Mouse (Mus musculus) limb, embryonic 12.5 days (tissue): Measurements from ENCODE around the gene Fgd1. TPM values are rescaled to one million over a fixed set of nuclear protein-coding genes. Genes with fewer than 3 reads are reported as not detected.
A peak's percentile ranks its signal among the peaks of the same experiment; 100 is the strongest.

Experiments
- ATAC-seq: fragments of 200-750 bp; cut with Nextera tagmentation; 2 replicates; pipeline ENCODE4 v1.8.0; 2017; ENCODE audit warnings: low read depth, moderate TSS enrichment; ENCODE audit not compliant: insufficient number of reproducible peaks, insufficient read depth, low FRiP score, low TSS enrichment
- H3K27ac ChIP-seq: fragments of 300-500 bp; sonication (generic); 2 replicates; pipeline ENCODE4 v1.5.1; 2016; ENCODE audit warnings: mild to moderate bottlenecking, moderate library complexity
- H3K27me3 ChIP-seq: fragments of 300-500 bp; sonication (generic); 2 replicates; pipeline ENCODE4 v1.6.1; 2016; ENCODE audit warnings: mild to moderate bottlenecking, moderate library complexity
- H3K36me3 ChIP-seq: fragments of 300-500 bp; sonication (generic); 2 replicates; pipeline ENCODE4 v1.6.1; 2016; ENCODE audit warnings: mild to moderate bottlenecking, moderate library complexity
- H3K4me1 ChIP-seq: fragments of 300-500 bp; sonication (generic); replicated peaks from 2 replicates; pipeline ENCODE4 v1.6.1; 2016
- H3K4me2 ChIP-seq: fragments of 300-500 bp; sonication (generic); 2 replicates; pipeline ENCODE4 v1.6.1; 2016; ENCODE audit warnings: mild to moderate bottlenecking, moderate library complexity
- H3K4me3 ChIP-seq: fragments of 300-500 bp; sonication (generic); replicated peaks from 2 replicates; pipeline ENCODE4 v1.5.1; 2016; ENCODE audit warnings: mild to moderate bottlenecking
- H3K9ac ChIP-seq: fragments of 300-500 bp; sonication (generic); replicated peaks from 2 replicates; pipeline ENCODE4 v1.6.1; 2016; ENCODE audit warnings: mild to moderate bottlenecking, moderate library complexity
- H3K9me3 ChIP-seq: fragments of 300-500 bp; sonication (generic); 2 replicates; pipeline ENCODE4 v1.6.1; 2016; ENCODE audit warnings: mild to moderate bottlenecking, moderate library complexity
- WGBS: fragments of 180-500 bp; shearing (Covaris S2); methylation state at CpG from one replicate; pipeline ENCODE4 v1.1.7; 2016; 5-methylcytosine and 5-hydroxymethylcytosine counted together
- polyA plus RNA-seq: library from polyadenylated mRNA; unstranded; fragments of >200 nt; fragmentation: Nextera tagmentation; extraction: Ambion mirVana; gene quantifications from 2 replicates; pipeline ENCODE4 v1.2.1, GENCODE M21; 2016

Gene Fgd1
- polyA plus RNA-seq, 1 experiment from 2014 or later = 20.6 TPM

DNA sequence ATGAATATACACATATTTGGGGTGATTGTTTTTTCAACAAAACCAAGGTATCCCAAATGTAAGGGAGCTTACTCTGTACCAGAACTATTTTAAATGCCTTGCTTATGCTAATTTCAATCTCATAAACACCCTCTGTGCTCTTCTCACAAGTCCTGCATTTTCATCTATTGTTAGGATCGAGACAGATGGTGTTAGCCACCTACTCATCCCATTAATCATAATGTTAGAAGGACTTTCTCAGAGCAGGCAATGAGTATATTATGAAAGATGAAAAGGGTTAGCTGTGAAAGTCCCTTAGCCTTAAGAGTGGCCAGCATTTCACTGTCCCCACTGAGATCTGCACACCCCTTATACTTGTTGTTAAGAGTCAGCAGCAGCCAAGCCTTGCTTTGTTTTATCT, 41.5 kb downstream of the Fgd1 start:
- Histone ChIP-seq H3K4me1 (no peaks in the 10 kb centered on the region), H3K9me3 (no peaks in the 10 kb centered on the region), H3K9ac (no peak overlapping the region), H3K27me3 (peaks cover 32% of the 10 kb centered on the region), H3K4me3 (no peak overlapping the region), H3K36me3 (peaks cover 63% of the 10 kb centered on the region), H3K4me2 (no peak overlapping the region), H3K27ac (no peak overlapping the region)
- WGBS = 81% methylated on average over 1 of the region's 1 CpGs
- ATAC-seq = no peak

DNA sequence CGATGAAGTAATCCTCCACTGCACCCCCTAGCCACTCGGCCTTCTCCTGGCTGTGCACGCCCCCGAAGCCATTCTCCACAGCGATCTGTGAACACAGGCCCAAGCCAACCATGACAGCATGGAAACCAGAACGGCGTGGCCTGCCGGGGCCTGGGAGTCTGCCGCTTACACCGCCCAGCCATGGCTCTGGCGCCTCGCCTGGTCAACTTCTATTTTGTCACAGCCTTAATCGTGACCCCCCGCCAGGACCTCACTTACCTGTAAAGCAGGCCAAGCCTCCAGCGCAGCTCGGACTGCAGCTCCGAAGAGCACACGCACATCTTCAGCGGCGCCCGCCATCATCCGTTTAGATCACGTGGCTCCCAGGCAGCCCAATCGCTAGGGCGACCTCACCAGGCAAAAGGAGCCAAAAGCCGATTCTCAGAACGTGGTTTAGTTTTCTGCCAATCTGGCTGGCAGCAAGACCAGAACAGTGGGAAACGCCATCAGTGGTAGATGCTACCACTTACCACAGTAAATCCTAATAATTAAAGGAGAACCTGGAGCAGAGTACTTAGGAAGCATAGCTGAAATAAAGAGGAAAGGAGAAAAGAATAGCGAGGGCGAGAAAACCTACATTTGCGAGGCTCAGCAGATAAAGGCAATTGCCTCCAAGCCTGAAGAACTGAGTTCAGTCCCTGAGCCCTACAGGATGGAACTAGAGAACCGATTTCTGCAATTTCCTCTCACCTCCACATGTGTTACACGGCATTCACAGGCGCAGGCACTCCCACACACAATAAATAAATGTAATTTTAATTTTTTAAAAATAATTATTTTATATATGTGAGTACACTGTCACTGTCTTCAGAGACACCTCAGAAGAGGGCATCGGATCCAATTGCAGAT, 50.5 kb downstream of the Fgd1 start, which contains the start of gene Tsr2:
Gene Tsr2 (minus strand): TSS at position 373 of the 888 bp plus-strand sequence.
- no peaks in the 10 kb centered on the region for H3K4me1 ChIP-seq
- peak within 1 kb of the TSS; percentile 64 for H3K9ac ChIP-seq
- WGBS = 27% methylated on average over 35 of the region's 35 CpGs
- H3K9me3 ChIP-seq = no peaks in the 10 kb centered on the region
- peak within 1 kb of the TSS; percentile 61 for H3K4me2 ChIP-seq
- H3K36me3 ChIP-seq = 0 out of 2 replicates have a peak, but pooled peaks cover under 1% of the 10 kb centered on the region
- peak within 1 kb of the TSS; percentile 63 for H3K4me3 ChIP-seq
- peak within 1 kb of the TSS; percentile 60; the same call in 1 of the 2 replicates for H3K27ac ChIP-seq
- ATAC-seq = peak; percentile 89
- peaks cover 18% of the 10 kb centered on the region for H3K27me3 ChIP-seq

DNA sequence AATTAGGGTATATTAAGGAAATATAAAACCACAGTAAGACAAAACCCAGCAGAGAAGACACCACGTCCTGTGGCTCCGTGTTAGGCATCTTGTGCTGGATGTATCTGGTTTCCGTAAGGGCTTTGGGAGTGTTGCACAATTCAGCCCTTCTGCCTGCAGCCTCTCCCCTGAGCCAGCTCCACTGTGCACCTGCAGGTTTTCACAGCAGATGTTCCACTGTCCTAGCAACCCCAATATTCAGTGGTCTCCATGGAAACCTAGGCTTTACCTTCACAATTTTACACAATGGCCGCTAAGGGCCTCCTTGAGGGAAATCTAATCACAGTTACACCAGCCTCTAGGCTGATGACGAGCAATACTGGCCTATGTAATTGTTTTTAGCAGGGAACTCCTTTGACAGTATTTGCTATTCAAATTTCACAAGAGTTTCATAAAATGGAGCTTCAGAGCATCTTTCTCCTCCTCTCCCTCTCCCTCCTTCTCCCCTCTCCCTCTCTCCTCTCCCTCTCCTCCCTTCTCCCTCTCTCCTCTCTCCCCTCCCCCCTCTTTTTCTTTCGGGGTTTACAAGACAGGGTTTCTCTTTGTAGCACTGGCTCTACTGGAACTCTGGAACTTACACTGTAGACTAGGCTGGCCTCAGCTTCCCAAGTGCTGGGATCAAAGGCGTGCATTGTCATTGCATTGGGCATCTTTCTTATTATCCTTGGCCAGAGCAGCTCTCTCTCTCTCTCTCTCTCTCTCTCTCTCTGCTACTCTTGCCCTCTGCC, 61.5 kb downstream of the Fgd1 start:
- H3K27ac ChIP-seq = no peak overlapping the region
- no peaks in the 10 kb centered on the region for H3K4me1 ChIP-seq
- whole genome bisulfite sequencing = 65% methylated on average over 7 of the region's 7 CpGs
- no peak overlapping the region for H3K4me2 ChIP-seq
- H3K9me3 ChIP-seq = no peaks in the 10 kb centered on the region
- no peak overlapping the region for H3K9ac ChIP-seq
- ATAC-seq = no peak
- peaks cover 7% of the 10 kb centered on the region for H3K27me3 ChIP-seq
- no peaks in the 10 kb centered on the region for H3K36me3 ChIP-seq
- no peak overlapping the region for H3K4me3 ChIP-seq

DNA sequence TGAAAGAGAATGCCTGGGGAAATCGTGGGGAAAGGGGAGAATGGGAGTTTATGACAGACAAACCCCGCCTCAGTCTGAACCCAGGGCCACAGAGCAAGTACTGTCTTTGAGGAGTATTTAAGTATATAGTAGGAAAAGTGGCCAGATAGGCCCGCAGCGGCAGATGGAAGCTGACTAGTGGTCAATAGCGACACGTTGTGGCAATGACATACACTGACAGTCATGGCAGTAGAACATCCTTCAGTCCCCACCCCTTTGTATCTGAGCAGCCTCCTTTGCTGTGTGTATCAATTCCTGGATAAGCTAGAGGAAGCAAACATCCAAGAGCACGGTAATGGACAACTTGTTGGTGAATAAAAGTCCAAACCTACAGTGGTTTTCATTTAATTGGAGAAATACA, 70.8 kb downstream of the Fgd1 start:
- no peak overlapping the region for H3K4me2 ChIP-seq
- no peak overlapping the region for H3K4me3 ChIP-seq
- no peaks in the 10 kb centered on the region for H3K4me1 ChIP-seq
- H3K9me3 ChIP-seq = no peaks in the 10 kb centered on the region
- peaks cover 5% of the 10 kb centered on the region; the same call in 1 of the 2 replicates for H3K27me3 ChIP-seq
- H3K36me3 ChIP-seq = no peaks in the 10 kb centered on the region
- no peak overlapping the region for H3K27ac ChIP-seq
- H3K9ac ChIP-seq = no peak overlapping the region
- ATAC-seq = no peak
- 17% methylated on average over 7 of the region's 7 CpGs for WGBS

DNA sequence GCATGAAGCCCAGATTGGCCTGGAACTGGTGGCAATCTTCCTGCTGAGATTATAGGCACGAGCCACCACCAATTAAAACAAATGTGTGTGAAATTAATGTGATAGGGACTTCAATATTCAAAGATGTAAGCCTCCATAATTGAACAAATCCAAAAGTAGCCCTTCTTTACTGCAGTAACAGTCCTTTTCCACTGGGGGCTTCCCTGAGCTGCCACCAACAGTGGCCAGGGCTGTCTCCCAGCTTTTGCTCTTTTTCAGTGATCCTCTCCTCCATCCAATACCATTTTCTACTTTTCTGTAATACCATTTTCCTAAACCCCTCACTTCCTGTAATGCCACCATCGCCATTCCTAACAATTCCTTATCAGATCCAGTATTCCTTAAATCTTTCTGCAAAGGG, 71.5 kb downstream of the Fgd1 start:
- Histone ChIP-seq H3K9me3 (no peaks in the 10 kb centered on the region), H3K36me3 (no peaks in the 10 kb centered on the region), H3K27me3 (peaks cover 4% of the 10 kb centered on the region; the same call in 1 of the 2 replicates), H3K27ac (no peak overlapping the region), H3K9ac (no peak overlapping the region), H3K4me3 (no peak overlapping the region), H3K4me1 (no peaks in the 10 kb centered on the region), H3K4me2 (no peak overlapping the region)
- no peak for ATAC-seq
- 10% methylated on average over 2 of the region's 2 CpGs for WGBS

DNA sequence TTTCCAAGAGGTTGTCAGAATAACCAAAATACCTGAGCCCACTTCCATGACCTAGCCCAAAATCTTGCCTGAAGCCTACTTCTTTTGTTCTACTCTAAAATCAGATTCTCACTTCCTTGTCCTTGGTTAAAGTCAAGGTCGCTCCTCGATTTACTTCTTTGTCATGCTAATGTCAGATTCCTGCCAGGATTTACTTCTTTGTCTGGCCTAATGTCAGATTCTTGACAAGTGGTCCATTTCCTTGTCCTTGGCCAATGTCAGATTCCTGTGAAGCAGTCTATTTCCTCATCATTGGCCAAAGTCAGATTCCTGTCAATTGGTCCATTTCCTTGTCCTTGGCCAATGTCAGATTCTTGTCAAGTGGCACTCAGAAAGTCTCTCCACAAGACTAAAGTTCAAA, 78.0 kb downstream of the Fgd1 start:
- no peak overlapping the region for H3K9ac ChIP-seq
- H3K27ac ChIP-seq = no peak overlapping the region
- no peak overlapping the region for H3K4me2 ChIP-seq
- no peak overlapping the region for H3K4me3 ChIP-seq
- 71% methylated on average over 2 of the region's 2 CpGs for WGBS
- H3K9me3 ChIP-seq = no peaks in the 10 kb centered on the region
- no peaks in the 10 kb centered on the region for H3K4me1 ChIP-seq
- no peaks in the 10 kb centered on the region; the same call in 1 of the 2 replicates for H3K27me3 ChIP-seq
- no peak for ATAC-seq
- no peaks in the 10 kb centered on the region for H3K36me3 ChIP-seq

DNA sequence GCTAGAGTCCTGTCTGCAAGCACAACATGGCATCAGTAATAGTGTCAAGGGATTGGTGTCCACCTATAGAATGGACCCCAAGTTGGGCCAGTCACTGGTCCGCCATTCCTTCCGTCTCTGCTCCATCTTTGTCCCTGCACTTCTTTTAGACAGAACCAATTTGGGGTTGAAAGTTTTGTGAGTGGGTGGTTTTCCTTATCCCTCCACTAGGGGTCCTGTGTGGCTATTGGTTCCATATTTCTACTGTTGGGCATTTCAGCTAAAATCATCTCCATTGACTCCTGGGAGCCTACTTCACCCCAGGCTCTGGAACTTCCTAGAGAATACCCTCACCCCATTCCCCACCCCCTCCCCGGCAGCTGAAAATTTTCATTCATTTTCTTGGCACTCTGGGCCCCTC, 84.5 kb downstream of the Fgd1 start:
- Histone ChIP-seq H3K27ac (no peak overlapping the region), H3K4me1 (no peaks in the 10 kb centered on the region), H3K9ac (no peak overlapping the region), H3K9me3 (no peaks in the 10 kb centered on the region), H3K4me3 (no peak overlapping the region), H3K36me3 (no peaks in the 10 kb centered on the region), H3K27me3 (no peaks in the 10 kb centered on the region; the same call in 1 of the 2 replicates), H3K4me2 (no peak overlapping the region)
- no peak for ATAC-seq
- 72% methylated on average over 3 of the region's 3 CpGs for WGBS

DNA sequence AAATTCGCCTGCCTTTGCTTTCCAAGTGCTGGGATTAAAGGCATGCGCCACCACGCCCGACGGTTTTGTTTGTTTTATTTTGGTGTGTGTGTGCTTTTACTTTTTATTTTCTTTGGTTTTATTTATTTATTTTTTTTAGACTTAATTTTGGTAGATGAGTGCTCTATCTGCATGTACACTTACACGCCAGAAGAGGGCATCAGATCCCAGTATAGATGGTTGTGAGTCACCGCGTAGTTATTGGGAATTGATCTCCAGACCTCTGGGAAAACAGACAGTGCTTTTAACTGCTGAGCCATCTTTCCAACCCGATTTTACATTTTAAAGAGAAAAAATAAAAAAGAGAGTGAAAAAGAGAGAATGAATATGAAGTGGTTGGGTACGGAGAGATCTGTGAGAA, 86.8 kb downstream of the Fgd1 start:
- no peak overlapping the region for H3K4me2 ChIP-seq
- H3K27ac ChIP-seq = no peak overlapping the region
- no peak overlapping the region for H3K9ac ChIP-seq
- WGBS = 30% methylated on average over 9 of the region's 10 CpGs
- H3K27me3 ChIP-seq = no peaks in the 10 kb centered on the region
- H3K9me3 ChIP-seq = no peaks in the 10 kb centered on the region
- H3K4me3 ChIP-seq = no peak overlapping the region
- H3K4me1 ChIP-seq = no peaks in the 10 kb centered on the region
- no peaks in the 10 kb centered on the region for H3K36me3 ChIP-seq
- ATAC-seq = no peak

Other genes with a start within 250 kb of the Fgd1 start
- gene Maged2, start 231.8 kb upstream of the Fgd1 start, polyA plus RNA-seq = 538 and 543 TPM in 2 replicates
- 28.6 and 31.3 TPM in 2 replicates for gene Gnl3l, start 28.8 kb upstream of the Fgd1 start, polyA plus RNA-seq
- 45.9 and 46.7 TPM in 2 replicates for gene Tsr2, start 50.4 kb downstream of the Fgd1 start, polyA plus RNA-seq
- gene Wnk3, start 151.9 kb downstream of the Fgd1 start, polyA plus RNA-seq = 5.3 and 6.4 TPM in 2 replicates